Mouse (Mus musculus): ENCODE data around the gene Tor1aip2.

The Tor1aip2 gene

DNA sequence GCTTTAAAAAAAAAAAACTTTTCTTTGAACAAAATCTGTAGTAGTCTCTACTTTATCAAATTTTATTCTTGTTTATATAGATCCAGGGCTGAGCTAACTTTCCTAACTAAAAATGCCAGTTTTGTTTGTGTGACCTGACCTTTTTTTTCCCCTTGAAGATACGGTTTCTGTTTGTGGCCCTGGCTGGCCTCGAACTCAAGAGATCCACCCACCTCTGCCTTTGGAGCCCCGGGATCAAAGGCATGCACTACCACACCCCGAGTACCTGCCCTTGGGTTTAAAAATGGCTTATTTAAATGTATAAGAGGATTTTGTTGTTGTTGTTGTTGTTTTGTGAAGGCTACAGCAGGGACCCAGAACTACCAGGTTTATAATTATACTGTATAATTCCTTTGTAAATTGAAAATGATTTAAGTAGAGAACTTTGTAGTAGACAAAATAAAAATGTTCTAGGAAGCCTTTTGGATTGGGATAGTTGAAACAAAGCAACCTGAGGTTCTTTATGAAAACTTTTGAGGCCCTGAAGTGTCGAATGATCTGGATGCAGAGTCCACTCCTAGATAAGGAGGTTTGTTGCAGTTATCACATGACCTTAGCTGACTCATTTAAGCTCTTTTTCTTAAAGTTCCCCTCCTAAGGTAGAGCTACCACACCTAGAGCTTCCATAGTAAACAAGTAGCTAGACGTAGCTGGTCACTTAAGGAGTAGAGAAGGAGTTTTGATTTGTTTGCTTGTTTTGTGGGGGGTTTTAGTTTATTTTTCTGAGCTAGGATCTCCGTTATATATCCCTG is 6.4 kb downstream of the Tor1aip2 start:
- DNase-seq (ENCODE audit: low spot score in 2 of 2), result no peak

GRCm38 (mm10) chr1:156042481-156042880 is 7.3 kb downstream of the Tor1aip2 start:
- no peak for DNase-seq (ENCODE audit: low spot score in 2 of 2)

DNA sequence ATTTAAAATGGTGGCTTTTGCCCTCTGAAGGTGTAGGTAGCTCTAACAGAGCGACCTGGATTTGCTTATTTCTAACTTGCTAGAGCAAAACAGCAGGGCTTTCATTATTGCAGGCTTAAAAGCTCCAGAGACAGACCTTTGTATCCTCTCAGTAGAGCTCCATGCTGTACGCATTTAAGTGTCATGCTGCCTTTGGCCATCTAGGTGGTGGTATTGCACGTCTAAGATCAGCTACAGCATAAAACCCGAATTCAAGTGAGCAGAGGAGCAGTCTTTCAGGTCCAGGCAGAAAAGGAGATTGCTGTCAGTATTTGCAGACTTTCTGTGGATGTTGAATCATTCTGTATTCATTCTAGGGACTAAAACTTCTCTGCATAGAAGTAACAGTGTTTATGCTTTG is 7.8 kb downstream of the Tor1aip2 start:
- DNase-seq (ENCODE audit: low spot score in 2 of 2), result peak in 1 of 2 experiments; percentile 45

DNA sequence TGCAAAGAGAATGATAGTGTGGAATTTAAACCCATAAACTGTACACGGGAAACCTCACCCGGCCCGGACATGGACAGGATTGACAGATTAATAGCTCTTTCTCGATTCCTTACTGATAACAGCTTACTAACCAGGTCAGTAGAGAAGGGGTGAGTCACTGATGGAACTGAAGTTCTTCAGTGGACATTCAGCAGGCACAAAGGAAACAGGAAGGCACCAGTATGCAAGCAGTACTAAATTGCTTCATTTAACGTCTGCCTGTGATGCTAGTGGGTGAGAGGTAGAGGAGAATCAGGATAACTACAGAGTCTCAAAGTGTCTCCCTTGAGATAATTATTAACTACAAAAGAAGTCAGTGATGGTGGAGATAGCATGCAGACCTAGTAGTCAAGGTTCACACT is 9.0 kb downstream of the Tor1aip2 start:
- DNase-seq (ENCODE audit: low spot score in 2 of 2), result peak in 1 of 2 experiments; percentile 13

- no peak for DNase-seq (ENCODE audit: low spot score in 2 of 2)
These were observed 11.5 kb downstream of the Tor1aip2 start for GRCm38 (mm10) chr1:156046688-156047087.

- DNase-seq (ENCODE audit: low spot score in 2 of 2), result no peak
These were observed 23.0 kb downstream of the Tor1aip2 start for GRCm38 (mm10) chr1:156058207-156058606.

DNA sequence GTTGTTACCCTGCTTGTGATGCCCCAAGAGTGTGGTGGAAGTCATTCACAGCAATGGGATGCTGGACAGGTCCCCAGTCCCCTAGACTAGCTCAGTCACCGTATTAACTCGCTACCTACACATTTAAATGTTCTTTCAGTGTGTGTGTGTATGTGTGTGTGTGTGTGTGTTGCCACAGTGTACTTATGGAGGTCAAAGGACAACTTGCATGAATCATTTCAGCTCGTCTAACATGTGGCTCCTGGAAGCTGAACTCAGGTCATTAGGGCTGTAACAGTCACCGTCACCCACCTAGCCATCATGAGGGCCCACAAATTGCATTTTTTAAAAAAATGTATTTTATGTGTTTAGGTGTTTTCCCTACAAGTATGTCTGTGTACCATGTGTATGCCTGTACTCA is 27.0 kb downstream of the Tor1aip2 start:
- DNase-seq (ENCODE audit: low spot score in 2 of 2), result no peak

DNA sequence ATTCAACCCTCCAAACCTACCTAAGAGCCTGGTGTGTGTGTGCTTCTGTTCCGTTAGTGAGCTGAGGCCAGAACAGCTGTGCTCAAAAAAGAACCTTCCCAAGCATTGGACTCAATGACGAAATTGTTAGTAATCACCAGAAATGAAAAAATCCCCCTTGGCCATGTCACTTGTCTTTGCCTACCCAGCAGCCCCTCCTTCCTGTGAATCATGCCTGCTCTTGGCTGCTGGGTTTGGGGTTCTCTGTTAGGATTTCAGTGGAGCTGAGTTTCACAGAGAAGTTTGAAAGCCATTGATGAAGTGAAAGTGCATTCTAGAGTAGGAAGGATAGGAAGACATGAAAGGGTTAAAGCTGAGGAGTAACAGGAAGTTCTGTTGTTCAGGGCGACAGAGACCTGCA is 30.9 kb downstream of the Tor1aip2 start:
- no peak for DNase-seq (ENCODE audit: low spot score in 2 of 2)

- no peak for DNase-seq (ENCODE audit: low spot score in 2 of 2)
These were observed 34.9 kb downstream of the Tor1aip2 start for GRCm38 (mm10) chr1:156070106-156070505.

GRCm38 (mm10) chr1:156073169-156073821 is 38.1 kb downstream of the Tor1aip2 start:
- DNase-seq (ENCODE audit: low spot score in 2 of 2), result no peak

DNA sequence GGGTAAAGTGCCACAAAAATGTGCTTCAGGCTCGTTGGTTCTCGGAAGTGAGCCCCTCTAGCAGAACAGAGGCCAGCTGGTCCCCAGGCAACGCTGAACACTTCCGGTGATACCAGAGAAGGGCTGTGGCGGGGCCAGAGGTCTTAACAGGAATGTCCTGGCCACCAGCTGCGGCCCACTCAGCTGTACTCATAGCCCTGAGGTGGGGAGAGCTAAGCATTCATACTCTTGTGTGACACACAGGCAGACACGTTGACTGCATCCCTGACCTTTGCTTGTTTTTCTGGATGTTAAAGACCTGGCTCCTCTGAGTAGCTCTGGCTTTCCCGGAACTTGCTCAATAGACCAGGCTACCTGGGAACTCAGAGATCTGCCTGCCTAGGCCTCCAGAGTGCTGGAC is 39.4 kb downstream of the Tor1aip2 start:
- DNase-seq (ENCODE audit: low spot score in 2 of 2), result no peak

GRCm38 (mm10) chr1:156076474-156076873 is 41.3 kb downstream of the Tor1aip2 start:
- no peak for DNase-seq (ENCODE audit: low spot score in 2 of 2)

DNA sequence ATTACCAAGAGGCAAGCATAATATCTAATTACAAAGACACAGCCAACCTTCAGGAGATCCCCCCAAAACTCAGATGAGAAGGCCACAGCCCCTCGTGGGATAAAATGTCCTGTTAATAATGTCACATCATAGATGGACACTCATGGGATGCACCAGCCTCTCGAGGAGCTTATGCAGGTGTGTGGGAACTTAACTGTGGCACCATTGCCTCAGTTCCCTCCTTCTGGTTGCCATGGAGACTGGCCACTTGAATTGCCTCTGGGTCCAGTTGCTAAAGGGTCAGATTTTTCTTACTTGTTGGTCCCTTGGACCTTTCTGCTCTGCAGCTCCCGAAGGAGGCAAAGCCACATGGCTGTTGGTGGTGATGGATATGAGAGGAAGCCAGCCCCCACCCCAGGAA is 42.5 kb downstream of the Tor1aip2 start:
- no peak for DNase-seq (ENCODE audit: low spot score in 2 of 2)

DNA sequence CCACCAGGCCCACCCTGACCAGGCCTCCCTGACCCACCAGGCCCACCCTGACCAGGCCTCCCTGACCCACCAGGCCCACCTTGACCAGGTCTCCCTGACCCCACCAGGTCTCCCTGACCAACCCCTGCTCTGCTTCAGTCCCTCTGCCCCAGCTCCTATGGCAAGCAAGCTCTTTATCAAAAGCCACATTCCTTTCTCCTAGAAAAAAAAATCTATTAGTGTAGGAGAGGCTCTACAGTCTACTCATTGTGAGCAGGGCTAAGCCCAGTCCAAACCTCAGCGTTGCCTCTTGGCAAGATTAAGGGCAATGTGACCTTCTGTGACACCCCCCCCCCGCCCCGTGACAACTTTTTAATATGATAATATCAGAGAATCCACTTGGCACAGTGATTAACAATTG is 49.4 kb downstream of the Tor1aip2 start:
- DNase-seq (ENCODE audit: low spot score in 2 of 2), result no peak

GRCm38 (mm10) chr1:156085770-156086169 is 50.6 kb downstream of the Tor1aip2 start:
- DNase-seq (ENCODE audit: low spot score in 2 of 2), result no peak

DNA sequence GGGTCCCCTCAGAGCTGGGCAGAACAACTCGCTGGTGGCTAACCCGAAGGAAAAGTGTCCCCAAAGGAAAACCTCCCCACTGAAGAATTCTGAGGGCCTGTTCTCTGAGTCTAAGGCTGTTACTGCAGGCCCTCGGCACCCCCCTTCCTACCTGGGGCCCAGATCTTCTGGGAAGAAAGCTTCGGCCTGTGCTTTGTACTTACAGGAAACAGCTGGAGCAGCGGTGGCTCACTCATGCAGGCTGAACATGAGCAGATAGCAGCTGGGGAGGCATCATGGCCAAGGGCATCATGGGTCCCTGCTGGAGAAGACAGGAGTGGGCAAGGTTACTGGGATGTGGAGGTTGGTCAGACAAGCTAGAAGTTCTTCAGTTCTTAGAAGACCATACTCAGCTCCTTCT is 52.4 kb downstream of the Tor1aip2 start:
- DNase-seq (ENCODE audit: low spot score in 2 of 2), result no peak

- DNase-seq (ENCODE audit: low spot score in 2 of 2), result no peak
These were observed 54.4 kb downstream of the Tor1aip2 start for GRCm38 (mm10) chr1:156089561-156089960.

- DNase-seq (ENCODE audit: low spot score in 2 of 2), result no peak
These were observed 54.8 kb downstream of the Tor1aip2 start for GRCm38 (mm10) chr1:156090042-156090441.

- no peak for DNase-seq (ENCODE audit: low spot score in 2 of 2)
These were observed 56.6 kb downstream of the Tor1aip2 start for GRCm38 (mm10) chr1:156091811-156092210.

- no peak for DNase-seq (ENCODE audit: low spot score in 2 of 2)
These were observed 68.6 kb downstream of the Tor1aip2 start for GRCm38 (mm10) chr1:156103763-156104162.

DNA sequence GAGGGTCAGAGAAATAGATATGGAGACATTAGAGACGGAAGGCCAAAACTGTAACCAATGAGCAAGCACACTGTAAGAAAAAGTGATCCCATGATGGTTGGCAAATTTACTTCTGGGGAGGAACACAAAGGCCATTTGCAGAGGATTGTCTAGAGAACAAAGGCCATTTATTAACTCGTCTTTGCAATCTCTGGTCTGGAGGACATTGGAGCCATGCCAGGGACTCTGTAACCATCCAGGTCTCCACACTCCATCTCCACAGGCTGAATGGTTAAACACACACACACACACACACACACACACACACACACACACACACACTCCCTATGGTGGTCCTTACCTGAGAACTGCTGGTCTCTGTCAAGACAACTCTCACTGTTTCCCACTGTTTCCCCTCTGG is 70.2 kb downstream of the Tor1aip2 start:
- no peak for DNase-seq (ENCODE audit: low spot score in 2 of 2)

DNA sequence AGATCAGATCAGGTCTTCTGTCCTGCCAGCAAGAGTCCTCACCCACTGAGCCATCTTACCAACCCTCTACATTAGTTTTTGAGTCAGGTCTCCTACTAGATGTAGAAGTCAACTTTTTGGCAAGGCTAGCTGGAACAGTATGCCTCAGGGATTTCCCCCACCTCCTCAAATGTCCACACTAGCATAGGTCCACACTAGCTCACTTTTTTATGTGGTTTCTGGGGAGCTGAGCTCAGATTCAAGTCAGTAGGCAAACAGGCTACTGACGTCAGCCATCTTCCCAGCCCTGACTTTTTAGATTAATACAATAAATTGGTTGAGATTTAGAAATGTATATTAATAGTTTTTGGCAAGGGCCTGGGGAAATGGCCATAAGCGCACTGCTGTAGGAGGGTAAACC is 72.2 kb downstream of the Tor1aip2 start:
- DNase-seq (ENCODE audit: low spot score in 2 of 2), result no peak

DNA sequence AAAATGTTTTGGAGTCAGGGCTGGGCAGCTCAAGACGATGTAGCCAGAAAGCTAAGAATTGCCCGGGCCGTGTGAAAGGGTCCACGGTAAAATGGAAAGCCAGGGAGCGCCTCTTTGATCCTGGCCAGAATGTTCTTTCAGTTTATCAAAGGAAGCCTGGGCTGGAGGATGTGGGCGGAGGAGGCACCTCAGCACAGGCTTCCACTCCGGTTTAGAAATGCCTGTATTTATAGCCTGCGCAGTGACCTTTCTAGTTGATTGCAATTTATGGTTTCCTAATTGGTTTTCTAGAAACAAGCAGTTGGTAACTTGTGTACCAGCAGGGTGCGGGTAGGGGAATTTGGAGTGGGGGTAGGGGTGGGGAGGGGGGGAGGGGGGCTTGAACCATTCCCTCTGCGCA is 73.2 kb downstream of the Tor1aip2 start:
- DNase-seq (ENCODE audit: low spot score in 2 of 2), result no peak
